Mouse (Mus musculus) retina, postnatal 1 day (tissue): ENCODE measurements around the gene Nup54.

ENCODE experiments used
- DNase-seq: peaks from one replicate; pipeline ENCODE4 v3.0.0-alpha.2; 2012

Nup54 gene

GRCm38 (mm10) chr5:92411461-92412140 is 23.4 kb downstream of the Nup54 start:
- no peak for DNase-seq

- DNase-seq = no peak
Observed at GRCm38 (mm10) chr5:92410486-92410885, 24.5 kb downstream of the Nup54 start.

GRCm38 (mm10) chr5:92409361-92410155 is 25.5 kb downstream of the Nup54 start:
- no peak for DNase-seq

DNA sequence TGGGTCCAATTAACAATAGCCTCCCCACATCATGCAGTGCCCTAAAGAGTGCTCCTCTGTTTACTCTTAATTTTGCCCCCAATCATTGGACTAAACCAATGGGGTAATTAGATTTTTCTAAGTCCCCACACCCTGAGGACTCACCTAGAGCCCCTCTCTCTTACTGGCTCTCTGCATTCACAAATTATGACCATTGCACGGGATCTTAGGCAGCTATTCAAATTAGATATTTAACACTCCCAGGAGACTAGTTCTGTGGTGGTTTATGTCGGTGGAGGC is 30.7 kb downstream of the Nup54 start:
- no peak for DNase-seq

DNA sequence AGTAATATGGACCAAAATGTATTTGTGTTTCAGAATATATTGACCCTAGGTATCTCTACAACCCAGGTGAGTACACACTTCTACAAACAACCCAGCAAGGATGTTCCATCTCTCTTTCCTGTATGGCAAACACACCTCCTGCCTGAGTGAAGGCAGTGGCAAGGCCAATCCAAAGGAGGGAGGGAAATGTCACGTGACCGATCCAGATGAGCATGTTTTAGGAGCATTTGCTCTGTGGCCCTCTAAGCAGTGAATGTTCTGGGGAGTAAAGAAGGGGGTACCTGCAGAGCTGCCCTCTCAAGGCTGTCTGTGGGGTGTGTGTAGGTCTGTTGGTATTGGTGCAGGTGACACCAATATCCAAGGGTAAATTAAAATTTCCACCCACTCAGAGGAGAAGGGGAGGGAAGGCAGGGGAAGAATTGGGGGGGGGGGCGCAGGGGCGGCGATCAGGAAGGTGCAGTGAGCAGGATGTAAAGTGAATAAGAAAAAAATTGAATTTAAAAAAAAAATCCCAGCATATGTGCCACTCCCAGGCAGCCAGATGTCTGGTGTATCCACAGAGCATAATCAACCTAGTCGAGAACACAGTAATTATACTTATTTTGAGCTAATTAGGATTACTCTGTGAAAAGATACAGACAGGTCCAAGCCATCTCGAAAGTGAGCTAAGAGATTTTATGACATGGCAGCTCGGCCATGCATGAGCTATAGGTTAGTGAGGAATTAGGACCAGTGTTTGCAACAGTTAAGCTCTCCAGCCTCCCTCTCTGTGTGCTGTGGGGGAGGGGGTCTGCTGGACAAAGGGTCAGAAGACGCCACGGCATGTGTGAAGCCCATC is 31.2 kb downstream of the Nup54 start:
- DNase-seq = peak; percentile 84

- DNase-seq = no peak
Observed at GRCm38 (mm10) chr5:92402816-92403215, 32.2 kb downstream of the Nup54 start.

- peak; percentile 90 for DNase-seq
Observed at GRCm38 (mm10) chr5:92398153-92398552, 36.9 kb downstream of the Nup54 start.

- no peak for DNase-seq
Observed at GRCm38 (mm10) chr5:92396476-92396875, 38.5 kb downstream of the Nup54 start.

DNA sequence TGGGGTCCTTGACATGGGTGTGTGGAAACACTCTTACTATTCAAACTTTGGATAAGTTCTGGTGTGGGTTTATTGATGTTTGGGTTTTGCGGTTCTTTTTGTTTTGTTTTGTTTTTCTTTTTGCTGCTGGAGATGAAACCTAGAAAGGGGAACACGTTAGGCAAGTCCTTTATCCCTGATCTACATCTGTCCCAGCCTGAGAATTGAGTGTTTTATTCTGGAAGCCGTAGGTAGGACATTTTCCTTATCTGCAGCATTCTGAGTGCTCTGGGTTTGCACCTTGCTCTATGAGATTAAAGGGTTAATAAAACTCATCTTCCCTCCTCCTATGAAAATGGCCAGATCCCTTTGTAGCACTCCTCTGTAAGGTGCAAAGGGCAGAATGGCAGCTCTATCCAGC is 39.3 kb downstream of the Nup54 start:
- no peak for DNase-seq

GRCm38 (mm10) chr5:92393863-92394262 is 41.2 kb downstream of the Nup54 start:
- DNase-seq = no peak

- DNase-seq = no peak
Observed at GRCm38 (mm10) chr5:92392542-92392941, 42.5 kb downstream of the Nup54 start.

DNA sequence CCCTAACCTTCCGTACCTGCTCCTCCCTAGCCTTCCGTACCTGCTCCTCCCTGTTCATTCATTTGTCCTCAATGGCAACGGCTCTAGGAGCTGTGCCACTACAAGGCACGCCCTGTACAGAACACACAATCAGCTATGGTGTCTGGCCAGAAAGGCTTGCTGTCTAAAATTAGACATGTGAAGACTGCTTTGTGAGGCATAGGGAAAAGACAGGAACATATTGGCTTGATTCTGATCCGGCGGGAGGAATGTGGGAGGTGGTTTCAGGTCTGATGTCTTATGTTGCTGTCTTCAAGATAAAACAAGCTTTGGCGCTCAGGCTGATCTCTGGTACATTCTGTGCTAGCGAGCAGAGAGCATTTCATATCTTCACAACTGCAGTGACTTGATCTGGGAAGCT is 44.4 kb downstream of the Nup54 start:
- DNase-seq = no peak

DNA sequence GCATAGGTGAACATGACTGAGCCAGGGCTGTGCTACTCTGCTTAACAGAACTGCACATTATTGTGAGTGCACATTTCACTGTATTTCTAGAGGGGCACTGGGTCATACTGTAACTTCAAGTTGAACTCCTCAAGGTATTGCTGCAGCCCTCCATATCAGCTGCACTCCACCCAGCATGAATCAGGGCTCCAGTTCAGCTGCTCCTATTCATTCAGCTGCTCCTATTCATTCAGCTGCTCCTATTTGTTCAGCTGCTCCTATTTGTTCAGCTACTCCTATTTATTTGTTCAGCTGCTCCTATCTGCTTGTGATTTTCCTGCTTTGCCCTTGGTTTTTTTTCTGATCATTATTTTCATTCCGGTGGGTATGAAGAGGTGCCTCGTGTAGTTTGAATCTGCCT is 45.0 kb downstream of the Nup54 start:
- no peak for DNase-seq

- no peak for DNase-seq
Observed at GRCm38 (mm10) chr5:92387433-92387832, 47.6 kb downstream of the Nup54 start.

DNA sequence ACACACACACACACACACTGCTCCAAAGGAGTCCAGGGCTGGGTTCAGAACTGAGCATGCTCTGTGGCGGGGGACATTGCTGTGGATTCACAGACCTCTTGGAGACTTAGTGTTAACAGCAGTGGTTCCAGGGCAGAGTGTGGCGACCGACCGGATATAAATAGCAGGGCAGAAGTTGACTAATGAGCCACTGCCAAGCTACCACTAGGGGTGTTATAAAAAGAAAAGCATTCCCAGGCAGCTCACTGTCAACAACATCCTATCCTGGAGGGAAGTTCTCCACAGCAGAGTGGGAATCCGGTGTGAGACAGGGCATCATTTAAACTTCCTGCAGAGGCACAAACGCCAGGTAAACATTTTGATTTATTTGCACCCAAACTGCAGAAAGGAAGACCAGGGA is 48.4 kb downstream of the Nup54 start:
- no peak for DNase-seq

DNA sequence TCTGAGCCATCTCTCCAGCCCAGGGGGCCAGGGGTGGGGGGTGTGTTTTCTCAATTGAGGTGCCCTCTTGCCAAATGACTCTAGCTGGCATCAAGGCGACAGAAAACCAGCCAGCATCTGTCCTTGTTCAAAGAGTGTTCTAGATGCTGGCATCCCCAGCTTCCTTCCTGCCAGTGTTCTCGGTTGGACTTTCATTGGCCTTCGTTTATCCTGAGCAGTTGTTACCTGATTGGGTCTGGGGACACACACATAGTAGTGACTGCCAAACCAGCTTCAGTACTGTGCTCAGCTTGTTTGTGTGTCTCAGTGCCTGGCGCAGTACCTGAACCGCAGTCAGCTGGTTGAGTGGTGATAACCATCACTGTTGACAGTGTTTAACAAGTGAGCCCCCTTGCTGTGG is 48.9 kb downstream of the Nup54 start:
- no peak for DNase-seq

- DNase-seq = no peak
Observed at GRCm38 (mm10) chr5:92384855-92385254, 50.2 kb downstream of the Nup54 start.

GRCm38 (mm10) chr5:92383747-92384146 is 51.3 kb downstream of the Nup54 start:
- no peak for DNase-seq

DNA sequence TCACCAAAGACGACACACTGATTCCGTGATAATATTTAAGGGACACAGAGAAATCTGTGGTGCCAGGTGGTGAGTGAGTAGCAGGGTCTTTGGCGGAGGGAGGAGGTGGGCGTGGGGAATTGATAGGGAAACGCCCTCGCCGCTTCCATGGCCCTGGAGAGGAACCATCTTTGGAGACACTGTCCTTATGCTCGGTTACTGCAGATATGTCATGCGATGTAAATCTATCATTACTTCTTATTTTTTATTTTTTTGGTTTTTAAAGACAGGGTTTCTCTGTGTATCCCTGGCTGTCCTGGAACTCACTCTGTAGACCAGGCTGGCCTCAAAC is 52.7 kb downstream of the Nup54 start:
- DNase-seq = no peak

DNA sequence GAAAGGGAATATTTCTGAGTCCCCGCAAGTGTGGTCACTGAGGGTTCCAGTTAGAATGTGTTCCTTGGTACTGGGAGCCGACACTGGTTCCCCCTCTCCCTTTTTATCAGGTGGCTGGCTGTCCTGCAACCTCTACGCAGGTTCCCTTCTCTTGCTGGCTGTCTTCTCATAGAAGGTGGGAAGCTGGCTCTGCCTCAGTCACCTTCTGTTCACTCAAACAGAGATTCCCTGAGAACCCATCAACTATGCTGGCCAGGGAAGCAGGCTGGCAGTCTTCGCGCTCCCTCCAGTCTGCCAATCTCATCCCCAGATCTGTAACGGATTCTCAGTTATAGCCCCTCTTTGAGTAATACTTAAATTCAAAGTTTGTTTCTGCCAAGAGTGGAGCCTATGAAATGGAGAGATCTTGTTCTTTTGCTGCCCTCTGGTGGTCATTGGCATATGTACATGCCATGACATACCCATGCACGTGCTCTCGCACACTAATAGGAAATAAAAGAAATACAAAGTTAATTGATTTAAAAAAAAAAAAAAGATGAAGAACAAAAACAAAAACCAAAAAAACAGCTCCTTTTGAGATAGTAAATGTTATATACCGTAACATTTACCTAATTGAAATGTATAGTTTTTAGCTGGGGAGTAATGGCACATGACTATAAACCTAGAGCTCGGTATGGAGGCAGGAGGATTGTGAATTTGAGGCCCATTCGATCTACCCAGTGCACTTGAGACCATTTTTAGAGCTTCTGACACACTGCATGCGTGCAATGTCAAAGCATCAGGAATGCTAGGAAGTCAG is 53.3 kb downstream of the Nup54 start:
- peak; percentile 82 for DNase-seq

DNA sequence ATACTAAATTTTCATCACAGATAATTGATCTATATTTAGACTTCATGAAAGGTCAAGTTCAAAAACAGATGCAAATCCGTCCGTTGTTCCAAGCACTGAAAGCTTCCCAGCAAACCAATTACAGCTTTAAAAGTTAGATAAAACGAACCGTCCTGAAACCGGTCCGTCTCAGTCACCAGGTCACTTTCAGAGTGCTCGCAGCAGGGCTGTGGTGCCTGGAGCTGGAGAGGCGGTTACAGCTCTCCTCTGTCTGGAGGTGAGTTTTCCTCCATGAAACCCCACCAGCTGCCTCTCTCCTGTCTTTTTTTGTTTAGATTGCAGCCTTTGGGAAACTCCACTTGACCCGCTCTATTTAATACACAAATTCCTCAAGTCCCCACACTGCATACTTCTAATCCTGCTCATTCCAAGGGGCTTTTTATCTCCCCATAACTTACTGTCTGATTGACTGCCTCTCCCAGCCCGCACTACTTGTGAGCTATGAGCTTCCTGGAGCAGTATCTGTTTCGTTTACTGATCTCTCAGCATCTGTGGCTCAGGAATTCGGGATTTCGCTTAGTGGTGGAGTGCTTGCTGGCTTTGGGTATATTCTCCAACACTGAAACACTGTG is 58.1 kb downstream of the Nup54 start:
- DNase-seq = no peak

DNA sequence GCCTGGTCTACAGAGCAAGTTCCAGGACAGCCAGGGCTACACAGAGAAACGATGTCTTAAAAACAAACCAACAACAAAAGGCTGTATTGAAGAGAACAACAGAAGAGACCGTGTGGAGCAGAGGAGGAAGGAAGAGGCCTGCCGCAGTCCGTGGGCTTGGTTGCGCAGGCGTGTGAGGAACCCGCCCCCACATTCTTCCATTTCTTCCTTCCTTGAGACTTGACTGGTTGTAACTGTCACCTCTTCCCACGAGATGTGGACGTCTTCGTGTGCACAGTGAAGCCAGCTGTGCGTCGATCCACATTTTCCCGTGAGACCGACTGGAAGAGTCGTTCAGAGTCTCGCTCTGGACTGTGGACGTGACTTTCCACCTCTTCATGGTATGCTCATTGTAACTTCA is 59.7 kb downstream of the Nup54 start:
- DNase-seq = no peak

DNA sequence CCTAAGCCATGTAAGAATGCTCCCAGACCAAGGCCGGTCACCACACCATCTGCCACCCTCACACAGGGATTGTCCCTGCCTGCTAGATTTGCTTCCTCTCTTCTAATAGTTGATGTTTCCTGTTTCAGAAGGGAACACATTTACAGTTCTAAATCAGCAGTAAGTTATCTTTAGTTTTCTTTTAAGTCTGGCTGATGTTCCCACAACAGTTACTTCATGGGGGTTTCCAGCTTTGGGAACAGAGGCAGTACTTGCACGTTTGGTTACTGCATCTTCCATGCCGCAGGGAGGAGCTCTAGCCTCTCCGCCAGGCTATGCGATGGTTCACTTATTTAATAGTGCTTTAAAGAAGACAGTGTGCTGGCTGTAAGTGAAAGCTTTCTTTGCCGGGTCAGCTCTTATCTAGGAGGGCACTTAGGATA is 60.3 kb downstream of the Nup54 start:
- no peak for DNase-seq
